Mouse (Mus musculus) brain, embryonic 14.5 days (tissue): ENCODE data around the gene Srsf6.

Experiments used
- CTCF ChIP-seq: fragments of 200-500 bp; IDR thresholded peaks from 2 replicates; pipeline ENCODE4 v1.5.1; 2012; ENCODE audit warnings: inconsistent platforms, mild to moderate bottlenecking, moderate library complexity, borderline replicate concordance; ENCODE audit not compliant: insufficient read depth, insufficient read length; ENCODE audit errors: extremely low read depth
- POLR2A ChIP-seq: fragments of 200-500 bp; IDR thresholded peaks from 2 replicates; pipeline ENCODE4 v1.6.1; 2012; ENCODE audit warnings: mild to moderate bottlenecking, inconsistent platforms, borderline replicate concordance; ENCODE audit not compliant: poor library complexity, insufficient read depth, insufficient read length, severe bottlenecking; ENCODE audit errors: extremely low read depth

DNA sequence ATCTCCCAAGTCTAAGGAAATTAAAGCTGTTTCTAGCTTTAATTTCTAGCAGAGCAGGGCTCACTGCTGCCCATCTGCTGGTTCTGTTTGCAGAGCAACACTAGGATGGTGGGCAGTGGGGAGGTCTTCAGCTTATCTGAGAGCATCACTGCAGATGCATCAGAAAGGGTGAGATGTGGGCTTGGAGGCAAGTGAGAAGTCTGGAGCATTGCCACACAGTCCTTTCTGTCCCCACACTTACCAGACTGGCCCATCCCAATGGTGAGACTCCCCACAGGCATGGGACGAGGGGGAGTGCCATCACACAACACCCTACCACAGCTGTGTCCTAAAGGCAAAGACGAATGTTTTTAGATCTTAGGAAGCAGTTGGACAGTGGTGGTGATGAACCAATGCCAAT, 47.2 kb upstream of the Srsf6 start:
- TF ChIP-seq CTCF (no peak), POLR2A (no peak)
